Mouse (Mus musculus) lung, postnatal 0 days (tissue): ENCODE data around the gene Kcnn4.

Experiments
- CTCF ChIP-seq: IDR thresholded peaks from 2 replicates; pipeline ENCODE4 v1.5.1; 2016; ENCODE audit warnings: antibody characterized with exemption, mild to moderate bottlenecking
- EP300 ChIP-seq: IDR thresholded peaks from 2 replicates; pipeline ENCODE4 v1.6.1; 2016; ENCODE audit warnings: antibody characterized with exemption, mild to moderate bottlenecking, control low read depth

GRCm38 (mm10) chr7:24364827-24365226, 5.2 kb upstream of the Kcnn4 start:
- TF ChIP-seq CTCF (peak; percentile 92), EP300 (no peak)
